Mouse (Mus musculus): ENCODE measurements around the gene E130114P18Rik. TPM values are rescaled to one million over a fixed set of nuclear protein-coding genes. Genes with fewer than 3 reads are reported as not detected.

Gene E130114P18Rik
- polyA plus RNA-seq, 1 experiment: not detected

- H3K4me1 ChIP-seq (ENCODE audit: control insufficient read depth): no peaks in the 10 kb centered on the region
- H3K27me3 ChIP-seq (ENCODE audit: control insufficient read depth): no peaks in the 10 kb centered on the region
- H3K4me3 ChIP-seq (replicated peaks): no peak overlapping the region
- H3K36me3 ChIP-seq (ENCODE audit: control insufficient read depth): no peaks in the 10 kb centered on the region
- no peaks in the 10 kb centered on the region for H3K9me3 ChIP-seq (ENCODE audit: control insufficient read depth, low read length)
- TF ChIP-seq GATA1 (IDR thresholded peaks at IDR 0.05; ENCODE audit: low read length) (no peak), TAL1 (IDR thresholded peaks at IDR 0.05; ENCODE audit: low read length) (no peak)
Measured at GRCm38 (mm10) chr4:97582796-97583430, 195.0 kb downstream of the E130114P18Rik start.

GRCm38 (mm10) chr4:97582064-97582415, 195.8 kb downstream of the E130114P18Rik start:
- Histone ChIP-seq H3K4me1 (ENCODE audit: control insufficient read depth) (no peaks in the 10 kb centered on the region), H3K9me3 (ENCODE audit: control insufficient read depth, low read length) (no peaks in the 10 kb centered on the region), H3K36me3 (ENCODE audit: control insufficient read depth) (no peaks in the 10 kb centered on the region), H3K27me3 (ENCODE audit: control insufficient read depth) (no peaks in the 10 kb centered on the region), H3K4me3 (replicated peaks) (no peak overlapping the region)
- TF ChIP-seq GATA1 (IDR thresholded peaks at IDR 0.05; ENCODE audit: low read length) (no peak), TAL1 (IDR thresholded peaks at IDR 0.05; ENCODE audit: low read length) (no peak)

- no peaks in the 10 kb centered on the region for H3K4me1 ChIP-seq (ENCODE audit: control insufficient read depth)
- no peak for TF ChIP-seq TAL1 (IDR thresholded peaks at IDR 0.05; ENCODE audit: low read length)
- no peak for TF ChIP-seq GATA1 (IDR thresholded peaks at IDR 0.05; ENCODE audit: low read length)
- H3K9me3 ChIP-seq (ENCODE audit: control insufficient read depth, low read length): no peaks in the 10 kb centered on the region
- H3K36me3 ChIP-seq (ENCODE audit: control insufficient read depth): no peaks in the 10 kb centered on the region
- no peaks in the 10 kb centered on the region for H3K27me3 ChIP-seq (ENCODE audit: control insufficient read depth)
- H3K4me3 ChIP-seq (replicated peaks): no peak overlapping the region
Measured at GRCm38 (mm10) chr4:97581314-97582063, 196.4 kb downstream of the E130114P18Rik start.

GRCm38 (mm10) chr4:97580906-97581305, 197.0 kb downstream of the E130114P18Rik start:
- TF ChIP-seq GATA1 (IDR thresholded peaks at IDR 0.05; ENCODE audit: low read length): no peak
- TF ChIP-seq TAL1 (IDR thresholded peaks at IDR 0.05; ENCODE audit: low read length): no peak
- H3K27me3 ChIP-seq (ENCODE audit: control insufficient read depth): no peaks in the 10 kb centered on the region

GRCm38 (mm10) chr4:97578571-97579165, 199.2 kb downstream of the E130114P18Rik start:
- TF ChIP-seq TAL1 (IDR thresholded peaks at IDR 0.05; ENCODE audit: low read length): no peak
- TF ChIP-seq GATA1 (IDR thresholded peaks at IDR 0.05; ENCODE audit: low read length): no peak
- H3K4me1 ChIP-seq (ENCODE audit: control insufficient read depth): no peaks in the 10 kb centered on the region
- no peak overlapping the region for H3K4me3 ChIP-seq (replicated peaks)
- no peaks in the 10 kb centered on the region for H3K27me3 ChIP-seq (ENCODE audit: control insufficient read depth)
- H3K9me3 ChIP-seq (ENCODE audit: control insufficient read depth, low read length): no peaks in the 10 kb centered on the region
- no peaks in the 10 kb centered on the region for H3K36me3 ChIP-seq (ENCODE audit: control insufficient read depth)

More at GRCm38 (mm10) chr4:97580906-97581305, 197.0 kb downstream of the E130114P18Rik start:
- Histone ChIP-seq H3K4me3 (replicated peaks) (no peak overlapping the region), H3K36me3 (ENCODE audit: control insufficient read depth) (no peaks in the 10 kb centered on the region), H3K9me3 (ENCODE audit: control insufficient read depth, low read length) (no peaks in the 10 kb centered on the region), H3K4me1 (ENCODE audit: control insufficient read depth) (no peaks in the 10 kb centered on the region)

- TF ChIP-seq TAL1 (IDR thresholded peaks at IDR 0.05; ENCODE audit: low read length) (no peak), GATA1 (IDR thresholded peaks at IDR 0.05; ENCODE audit: low read length) (no peak)
Measured at GRCm38 (mm10) chr4:97577431-97577830, 200.4 kb downstream of the E130114P18Rik start.

GRCm38 (mm10) chr4:97575447-97575846, 202.4 kb downstream of the E130114P18Rik start:
- H3K4me1 ChIP-seq (ENCODE audit: control insufficient read depth): no peaks in the 10 kb centered on the region
- TF ChIP-seq TAL1 (IDR thresholded peaks at IDR 0.05; ENCODE audit: low read length): no peak
- TF ChIP-seq GATA1 (IDR thresholded peaks at IDR 0.05; ENCODE audit: low read length): no peak

More at GRCm38 (mm10) chr4:97577431-97577830, 200.4 kb downstream of the E130114P18Rik start:
- no peak overlapping the region for H3K4me3 ChIP-seq (replicated peaks)
- no peaks in the 10 kb centered on the region for H3K9me3 ChIP-seq (ENCODE audit: control insufficient read depth, low read length)
- no peaks in the 10 kb centered on the region for H3K27me3 ChIP-seq (ENCODE audit: control insufficient read depth)
- H3K36me3 ChIP-seq (ENCODE audit: control insufficient read depth): no peaks in the 10 kb centered on the region
- no peaks in the 10 kb centered on the region for H3K4me1 ChIP-seq (ENCODE audit: control insufficient read depth)

GRCm38 (mm10) chr4:97569320-97569719, 208.6 kb downstream of the E130114P18Rik start:
- H3K9me3 ChIP-seq (ENCODE audit: control insufficient read depth, low read length): no peaks in the 10 kb centered on the region
- no peaks in the 10 kb centered on the region for H3K4me1 ChIP-seq (ENCODE audit: control insufficient read depth)
- H3K36me3 ChIP-seq (ENCODE audit: control insufficient read depth): no peaks in the 10 kb centered on the region
- H3K4me3 ChIP-seq (replicated peaks): no peak overlapping the region
- no peaks in the 10 kb centered on the region for H3K27me3 ChIP-seq (ENCODE audit: control insufficient read depth)
- no peak for TF ChIP-seq GATA1 (IDR thresholded peaks at IDR 0.05; ENCODE audit: low read length)
- no peak for TF ChIP-seq TAL1 (IDR thresholded peaks at IDR 0.05; ENCODE audit: low read length)

More at GRCm38 (mm10) chr4:97575447-97575846, 202.4 kb downstream of the E130114P18Rik start:
- H3K9me3 ChIP-seq (ENCODE audit: control insufficient read depth, low read length): no peaks in the 10 kb centered on the region
- H3K4me3 ChIP-seq (replicated peaks): no peak overlapping the region
- H3K27me3 ChIP-seq (ENCODE audit: control insufficient read depth): no peaks in the 10 kb centered on the region
- no peaks in the 10 kb centered on the region for H3K36me3 ChIP-seq (ENCODE audit: control insufficient read depth)

- H3K9me3 ChIP-seq (ENCODE audit: control insufficient read depth, low read length): no peaks in the 10 kb centered on the region
- H3K4me3 ChIP-seq (replicated peaks): no peak overlapping the region
- no peaks in the 10 kb centered on the region for H3K36me3 ChIP-seq (ENCODE audit: control insufficient read depth)
- no peaks in the 10 kb centered on the region for H3K4me1 ChIP-seq (ENCODE audit: control insufficient read depth)
- H3K27me3 ChIP-seq (ENCODE audit: control insufficient read depth): no peaks in the 10 kb centered on the region
- TF ChIP-seq TAL1 (IDR thresholded peaks at IDR 0.05; ENCODE audit: low read length) (no peak), GATA1 (IDR thresholded peaks at IDR 0.05; ENCODE audit: low read length) (no peak)
Measured at GRCm38 (mm10) chr4:97564656-97565055, 213.2 kb downstream of the E130114P18Rik start.

Data from erythroblast, embryonic 14.5 days (primary cell).